Mouse (Mus musculus): ENCODE data around the gene Irf2.

DNA sequence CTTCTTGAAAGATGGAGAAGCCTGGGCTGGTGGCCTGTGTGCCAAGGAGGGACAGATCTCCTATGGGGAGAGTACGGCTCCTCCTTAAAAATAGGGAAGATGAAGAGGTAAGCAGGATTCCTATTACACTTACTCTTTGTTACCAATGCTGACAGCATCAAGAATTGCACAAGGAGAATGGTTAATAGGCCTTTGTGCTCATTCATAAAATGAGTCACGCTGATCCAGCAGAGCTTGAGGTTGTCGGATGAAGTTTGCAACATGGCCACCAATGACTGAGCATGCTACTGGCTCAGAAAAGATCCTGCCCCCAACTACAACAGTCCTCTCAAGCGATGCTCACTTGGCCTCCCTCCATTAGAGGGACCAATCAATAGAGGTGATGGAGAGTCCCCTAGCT, 42.0 kb upstream of the Irf2 start:
- TF ChIP-seq CTCF (IDR thresholded peaks at IDR 0.05; ENCODE audit: control insufficient read depth, insufficient read depth, insufficient replicate concordance, low read depth, low read length), result no peak
- no peak for TF ChIP-seq POLR2A (IDR thresholded peaks at IDR 0.05; ENCODE audit: control insufficient read depth, low read depth, low read length)
